Mouse (Mus musculus) heart, embryonic 12.5 days (tissue): ENCODE measurements at regions not wholly inside any gene's neighbourhood (a gene's known extent, or its start where the extent isn't known, plus 50 kb on each side); places are given as distances from the start of the nearest gene placed in this dataset.

Experiments used
- ATAC-seq: fragments of 200-750 bp; cut with Nextera tagmentation; 2 replicates; pipeline ENCODE4 v1.8.0; 2017; ENCODE audit warnings: moderate TSS enrichment, moderate library complexity; ENCODE audit not compliant: insufficient number of reproducible peaks, low FRiP score
- H3K27ac ChIP-seq: fragments of 300-500 bp; sonication (generic); 2 replicates; pipeline ENCODE4 v1.5.1; 2016; ENCODE audit warnings: mild to moderate bottlenecking, moderate library complexity; ENCODE audit not compliant: poor library complexity, severe bottlenecking
- H3K27me3 ChIP-seq: fragments of 300-500 bp; sonication (generic); replicated peaks from 2 replicates; pipeline ENCODE4 v1.6.1; 2016; ENCODE audit warnings: mild to moderate bottlenecking, moderate library complexity
- H3K36me3 ChIP-seq: fragments of 300-500 bp; sonication (generic); 2 replicates; pipeline ENCODE4 v1.6.1; 2016; ENCODE audit warnings: mild to moderate bottlenecking, moderate library complexity
- H3K4me1 ChIP-seq: fragments of 300-500 bp; sonication (generic); replicated peaks from 2 replicates; pipeline ENCODE4 v1.6.1; 2016; ENCODE audit warnings: mild to moderate bottlenecking
- H3K4me2 ChIP-seq: fragments of 300-500 bp; sonication (generic); 2 replicates; pipeline ENCODE4 v1.6.1; 2016; ENCODE audit warnings: mild to moderate bottlenecking, moderate library complexity
- H3K4me3 ChIP-seq: fragments of 300-500 bp; sonication (generic); 2 replicates; pipeline ENCODE4 v1.5.1; 2016; ENCODE audit warnings: mild to moderate bottlenecking
- H3K9ac ChIP-seq: fragments of 300-500 bp; sonication (generic); 2 replicates; pipeline ENCODE4 v1.6.1; 2016; ENCODE audit warnings: mild to moderate bottlenecking, moderate library complexity
- H3K9me3 ChIP-seq: fragments of 300-500 bp; sonication (generic); replicated peaks from 2 replicates; pipeline ENCODE4 v1.6.1; 2016; ENCODE audit warnings: mild to moderate bottlenecking, moderate library complexity
- WGBS: fragments of 180-500 bp; shearing (Covaris S2); methylation state at CpG from one replicate; pipeline ENCODE4 v1.1.7; 2016; 5-methylcytosine and 5-hydroxymethylcytosine counted together

DNA sequence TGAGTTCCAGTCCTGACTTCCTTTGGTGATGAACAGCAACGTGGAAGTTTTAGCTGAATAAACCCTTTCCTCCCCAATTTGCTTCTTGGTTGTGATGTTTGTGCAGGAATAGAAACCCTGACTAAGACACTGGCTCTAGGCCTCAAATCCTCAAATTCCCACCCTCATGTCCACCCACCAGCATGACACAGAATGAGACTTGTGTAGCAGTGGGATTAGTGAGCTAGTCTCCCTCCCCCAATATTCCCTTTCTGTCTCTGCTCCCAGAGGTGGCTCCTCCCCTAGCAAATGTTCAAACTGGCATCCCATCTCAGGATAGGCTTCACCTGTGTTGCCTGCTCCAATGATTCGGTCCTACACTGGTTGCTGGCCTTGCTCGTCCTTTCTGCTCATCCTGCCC lies 94.1 kb upstream of the Myocd start:
- no peaks in the 10 kb centered on the region for H3K36me3 ChIP-seq
- H3K9me3 ChIP-seq: no peaks in the 10 kb centered on the region
- 73% methylated on average over 3 of the region's 3 CpGs for WGBS
- no peak for ATAC-seq
- H3K9ac ChIP-seq: no peak overlapping the region
- H3K27ac ChIP-seq: 0 out of 2 replicates have a peak overlapping the region, but pooled peaks have one; percentile 25
- H3K4me1 ChIP-seq: peaks cover 57% of the 10 kb centered on the region
- peak overlapping the region; percentile 29; the same call in 1 of the 2 replicates for H3K4me2 ChIP-seq
- H3K27me3 ChIP-seq: no peaks in the 10 kb centered on the region
- no peak overlapping the region for H3K4me3 ChIP-seq

DNA sequence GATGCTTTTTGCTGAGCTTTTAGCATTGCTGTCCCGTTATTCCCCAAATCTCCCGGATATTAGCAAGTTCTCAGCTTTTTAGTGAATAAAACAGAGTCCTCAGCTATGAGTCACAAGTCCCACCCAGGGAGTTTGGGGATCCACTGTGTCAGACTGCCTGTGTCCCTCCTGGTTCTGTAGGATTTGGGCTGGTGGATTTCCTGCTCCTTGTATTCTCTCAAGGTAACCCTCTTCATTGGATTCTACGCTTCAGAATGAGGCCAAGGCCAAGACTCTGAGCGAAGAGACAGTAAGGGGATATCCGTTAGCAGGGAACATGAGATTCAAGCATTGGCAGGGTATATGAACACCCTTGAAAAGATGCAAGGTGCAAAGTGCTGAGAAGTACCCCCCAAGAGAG lies 90.9 kb upstream of the Myocd start:
- 61% methylated on average over 5 of the region's 5 CpGs for WGBS
- ATAC-seq: no peak

DNA sequence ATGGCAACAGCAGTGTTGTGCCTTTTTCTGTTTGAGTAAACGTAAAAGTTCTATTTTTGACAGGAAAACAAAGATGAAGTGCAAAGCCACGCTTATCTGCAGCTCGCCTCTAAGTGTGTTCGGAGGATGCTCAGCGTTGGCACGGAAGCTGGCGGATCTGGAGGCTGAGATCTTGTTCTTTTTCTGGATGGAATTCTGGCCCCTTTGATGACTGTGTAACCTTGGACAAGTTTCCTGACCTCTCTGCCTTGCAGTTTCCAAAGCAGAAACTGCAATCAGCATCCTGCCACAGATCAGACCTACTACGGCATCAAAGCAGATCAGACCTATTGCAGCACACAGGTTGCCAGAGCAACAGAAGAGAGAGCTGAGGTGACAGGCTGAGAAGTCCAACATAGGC lies 89.1 kb upstream of the Myocd start:
- no peak for ATAC-seq
- Histone ChIP-seq H3K4me3 (no peak overlapping the region), H3K9ac (no peak overlapping the region), H3K27ac (peak overlapping the region; percentile 22; the same call in 1 of the 2 replicates), H3K27me3 (no peaks in the 10 kb centered on the region), H3K4me1 (peaks cover 35% of the 10 kb centered on the region), H3K36me3 (no peaks in the 10 kb centered on the region), H3K9me3 (no peaks in the 10 kb centered on the region), H3K4me2 (peak overlapping the region; percentile 36)
- 28% methylated on average over 8 of the region's 8 CpGs for WGBS

More for the DNA sequence above, 90.9 kb upstream of the Myocd start:
- H3K27ac ChIP-seq: no peak overlapping the region
- no peak overlapping the region for H3K9ac ChIP-seq
- H3K27me3 ChIP-seq: no peaks in the 10 kb centered on the region
- no peak overlapping the region for H3K4me2 ChIP-seq
- peaks cover 41% of the 10 kb centered on the region for H3K4me1 ChIP-seq
- H3K36me3 ChIP-seq: no peaks in the 10 kb centered on the region
- no peak overlapping the region for H3K4me3 ChIP-seq
- H3K9me3 ChIP-seq: no peaks in the 10 kb centered on the region

DNA sequence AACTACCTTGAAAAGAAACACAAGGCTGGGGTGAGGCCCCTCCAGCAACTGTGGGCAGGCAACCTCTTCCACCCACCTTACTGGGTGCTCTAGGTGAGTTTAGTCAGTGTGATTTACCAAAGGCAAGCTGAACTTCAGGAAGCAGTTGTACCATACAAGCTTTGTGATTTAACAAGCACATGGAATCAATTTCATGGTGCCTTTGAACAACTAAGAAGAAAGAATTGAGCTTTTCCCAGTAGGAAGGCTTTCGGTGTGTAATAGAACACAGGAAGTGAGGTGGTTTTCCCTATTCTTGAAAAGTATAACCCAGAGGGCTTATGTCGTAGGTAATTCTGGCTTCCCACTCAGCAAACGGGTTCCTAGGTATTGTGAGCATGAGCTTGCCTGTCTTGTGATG lies 82.7 kb upstream of the Myocd start:
- H3K27me3 ChIP-seq: no peaks in the 10 kb centered on the region; the same call in 1 of the 2 replicates
- no peak for ATAC-seq
- H3K9ac ChIP-seq: no peak overlapping the region
- H3K27ac ChIP-seq: no peak overlapping the region
- WGBS: 70% methylated on average over 3 of the region's 3 CpGs
- H3K4me1 ChIP-seq: peaks cover 17% of the 10 kb centered on the region
- no peaks in the 10 kb centered on the region for H3K36me3 ChIP-seq
- no peaks in the 10 kb centered on the region for H3K9me3 ChIP-seq
- H3K4me2 ChIP-seq: no peak overlapping the region
- H3K4me3 ChIP-seq: no peak overlapping the region

DNA sequence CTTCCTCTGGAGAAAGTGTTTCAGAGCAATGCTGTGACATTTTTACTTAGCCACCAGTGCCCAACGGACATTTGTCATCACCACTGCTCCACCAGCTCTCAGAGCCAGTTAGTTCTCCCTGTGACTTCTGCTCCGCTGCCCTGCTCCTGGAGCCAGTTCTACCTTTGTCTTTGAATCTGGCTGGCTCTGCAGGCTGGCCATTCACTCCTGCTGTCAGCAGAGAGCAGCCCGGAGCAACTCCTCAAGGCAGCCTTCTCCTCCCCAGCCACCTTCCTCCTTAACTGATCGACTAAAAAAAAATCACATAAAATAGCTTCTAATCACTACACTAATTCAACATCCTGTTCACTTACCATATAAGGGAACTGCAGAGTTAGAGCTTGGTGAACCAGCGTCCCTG lies 79.2 kb upstream of the Myocd start:
- no peaks in the 10 kb centered on the region for H3K36me3 ChIP-seq
- H3K27ac ChIP-seq: peak overlapping the region; percentile 57
- peaks cover 12% of the 10 kb centered on the region for H3K4me1 ChIP-seq
- no peaks in the 10 kb centered on the region; the same call in 1 of the 2 replicates for H3K27me3 ChIP-seq
- ATAC-seq: no peak
- H3K4me3 ChIP-seq: no peak overlapping the region
- 25% methylated on average over 5 of the region's 5 CpGs for WGBS
- no peak overlapping the region for H3K9ac ChIP-seq
- H3K9me3 ChIP-seq: no peaks in the 10 kb centered on the region
- no peak overlapping the region for H3K4me2 ChIP-seq

DNA sequence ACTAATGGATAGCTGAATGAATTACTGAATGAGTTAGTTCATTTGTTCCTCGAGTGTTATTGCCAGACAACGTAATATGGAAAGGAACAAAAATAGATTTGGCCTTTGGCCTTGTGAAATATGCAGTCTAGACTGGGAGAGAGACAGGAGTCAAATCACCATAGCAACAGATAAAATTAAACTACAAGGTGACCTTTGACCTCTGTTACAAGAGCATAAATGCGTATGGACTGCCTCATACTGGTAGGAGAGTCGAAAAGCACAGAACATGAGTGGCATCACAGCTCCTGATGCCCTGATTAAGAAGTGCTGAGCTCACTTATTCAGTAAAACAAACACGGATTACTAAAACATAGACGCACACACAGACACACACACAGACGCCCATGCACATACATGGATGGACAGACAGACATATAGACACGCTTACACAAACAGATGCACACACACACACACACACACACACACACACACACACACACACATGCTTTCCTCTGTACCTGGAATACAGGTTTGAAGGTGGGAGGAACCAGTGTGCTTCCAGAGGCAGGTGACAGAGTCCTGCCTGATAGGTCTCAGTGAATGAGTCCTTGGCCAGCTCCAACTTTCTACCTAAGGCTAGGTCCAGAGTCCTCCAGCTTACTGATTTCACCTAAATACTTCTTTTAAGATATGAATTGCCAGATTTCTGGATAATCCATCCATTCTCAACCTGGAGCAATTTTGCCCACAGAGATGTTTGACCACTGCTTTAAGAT lies 72.1 kb upstream of the Myocd start:
- Histone ChIP-seq H3K27me3 (no peaks in the 10 kb centered on the region), H3K4me3 (no peak overlapping the region), H3K4me2 (no peak overlapping the region), H3K27ac (no peak overlapping the region), H3K4me1 (peaks cover 41% of the 10 kb centered on the region), H3K9me3 (no peaks in the 10 kb centered on the region), H3K36me3 (no peaks in the 10 kb centered on the region), H3K9ac (no peak overlapping the region)
- WGBS: 56% methylated on average over 8 of the region's 8 CpGs
- no peak for ATAC-seq

DNA sequence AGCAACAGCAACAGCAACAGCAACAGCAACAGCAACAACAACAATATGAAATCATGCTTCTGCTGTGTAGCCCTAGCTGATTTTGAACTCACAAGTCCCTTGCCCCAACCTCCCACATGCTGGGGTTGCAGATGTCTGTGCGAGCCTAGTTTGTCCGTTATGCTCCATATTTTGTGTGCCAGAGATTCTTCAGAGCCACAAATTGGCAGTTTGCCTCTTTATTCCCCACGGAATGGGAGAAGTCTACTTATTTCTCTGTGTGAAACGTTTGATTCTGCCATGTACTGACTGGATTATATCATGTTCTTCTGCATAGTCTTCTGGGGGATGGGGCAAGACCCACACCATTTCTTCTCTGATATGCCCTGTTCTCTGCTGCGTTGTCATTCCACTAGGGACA lies 64.5 kb upstream of the Myocd start:
- no peak for ATAC-seq
- no peak overlapping the region for H3K4me2 ChIP-seq
- WGBS: 71% methylated on average over 5 of the region's 5 CpGs

DNA sequence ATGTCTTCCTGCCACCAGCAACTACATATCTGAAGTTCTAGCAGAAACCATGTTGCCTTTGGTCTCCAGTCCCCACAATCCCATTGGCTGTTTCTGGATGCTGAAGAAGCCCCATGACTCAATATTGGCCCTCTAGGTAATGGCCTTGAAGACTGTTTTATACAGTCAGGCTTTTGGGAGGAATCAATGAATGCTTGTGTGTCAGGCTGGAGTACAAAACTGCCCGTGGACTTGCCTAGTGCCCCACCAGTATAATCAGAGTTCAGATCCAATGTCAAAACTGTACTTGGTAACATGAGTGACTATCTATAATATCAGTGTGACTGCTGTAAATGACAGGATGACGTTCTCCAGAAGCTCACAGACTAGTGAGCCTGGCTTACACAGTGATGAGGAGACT lies 63.3 kb upstream of the Myocd start:
- Histone ChIP-seq H3K4me2 (no peak overlapping the region), H3K27me3 (no peaks in the 10 kb centered on the region), H3K9ac (no peak overlapping the region), H3K4me1 (peaks cover 25% of the 10 kb centered on the region), H3K36me3 (no peaks in the 10 kb centered on the region), H3K4me3 (no peak overlapping the region), H3K9me3 (no peaks in the 10 kb centered on the region), H3K27ac (no peak overlapping the region)
- ATAC-seq: no peak
- WGBS: 53% methylated on average over 2 of the region's 2 CpGs

More for the DNA sequence above, 64.5 kb upstream of the Myocd start:
- peaks cover 32% of the 10 kb centered on the region for H3K4me1 ChIP-seq
- no peak overlapping the region for H3K9ac ChIP-seq
- H3K4me3 ChIP-seq: no peak overlapping the region
- no peaks in the 10 kb centered on the region for H3K27me3 ChIP-seq
- H3K9me3 ChIP-seq: no peaks in the 10 kb centered on the region
- H3K36me3 ChIP-seq: no peaks in the 10 kb centered on the region
- H3K27ac ChIP-seq: no peak overlapping the region

DNA sequence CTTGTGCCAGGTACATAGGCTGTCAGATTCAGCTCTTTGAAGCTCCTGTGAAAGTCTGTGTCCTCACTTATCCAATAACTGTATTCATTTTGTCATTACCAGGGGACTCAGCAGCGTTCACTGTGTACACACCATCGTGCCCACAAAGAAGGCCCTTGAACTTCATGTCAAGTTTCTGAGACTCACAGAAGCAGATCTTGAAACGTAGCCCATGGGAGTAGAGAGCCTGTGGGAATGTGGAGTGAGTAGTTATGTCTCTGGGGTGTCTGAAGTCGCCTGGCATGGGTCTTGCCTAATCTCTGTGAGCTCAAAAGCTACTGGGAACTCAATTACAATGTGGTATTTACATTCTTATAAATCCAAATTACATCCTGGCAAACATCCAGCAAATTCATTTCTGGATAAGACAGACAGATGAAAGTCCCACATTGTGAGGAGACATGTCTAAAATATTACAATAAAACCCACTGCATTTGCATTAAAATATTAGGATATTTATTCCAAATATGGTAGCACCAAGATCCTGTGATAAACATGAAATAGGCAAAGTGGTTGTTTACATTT lies 53.2 kb upstream of the Myocd start:
- no peaks in the 10 kb centered on the region for H3K9me3 ChIP-seq
- peaks cover 34% of the 10 kb centered on the region for H3K4me1 ChIP-seq
- no peaks in the 10 kb centered on the region for H3K36me3 ChIP-seq
- no peak overlapping the region for H3K9ac ChIP-seq
- no peak overlapping the region for H3K4me2 ChIP-seq
- no peak overlapping the region for H3K4me3 ChIP-seq
- H3K27me3 ChIP-seq: no peaks in the 10 kb centered on the region
- ATAC-seq: no peak
- 52% methylated on average over 4 of the region's 4 CpGs for WGBS
- H3K27ac ChIP-seq: no peak overlapping the region
